Mouse (Mus musculus) midbrain, embryonic 11.5 days (tissue): ENCODE measurements at regions not wholly inside any gene's neighbourhood (a gene's known extent, or its start where the extent isn't known, plus 50 kb on each side); places are given as distances from the start of the nearest gene placed in this dataset.
A peak's percentile ranks its signal among the peaks of the same experiment; 100 is the strongest.

ENCODE experiments used
- ATAC-seq: fragments of 200-750 bp; cut with Nextera tagmentation; 2 replicates; pipeline ENCODE4 v1.8.0; 2017; ENCODE audit warnings: moderate TSS enrichment, moderate library complexity; ENCODE audit not compliant: low FRiP score
- DNase-seq: peaks from one replicate; pipeline ENCODE4 v3.0.0; 2015; ENCODE audit warnings: low spot score; ENCODE audit errors: missing footprints
- H3K27ac ChIP-seq: fragments of 300-500 bp; sonication (generic); 2 replicates; pipeline ENCODE4 v1.5.1; 2014; ENCODE audit warnings: low read depth, low read length
- H3K27me3 ChIP-seq: fragments of 300-500 bp; sonication (generic); 2 replicates; pipeline ENCODE4 v1.6.1; 2014; ENCODE audit warnings: mild to moderate bottlenecking, low read length, moderate library complexity, mixed read lengths; ENCODE audit not compliant: control insufficient read depth, insufficient read depth
- H3K36me3 ChIP-seq: fragments of 300-500 bp; sonication (generic); 2 replicates; pipeline ENCODE4 v1.6.1; 2014; ENCODE audit warnings: mild to moderate bottlenecking, low read length, moderate library complexity, mixed read lengths; ENCODE audit not compliant: control insufficient read depth, insufficient read depth
- H3K4me1 ChIP-seq: fragments of 300-500 bp; sonication (generic); 2 replicates; pipeline ENCODE4 v1.6.1; 2014; ENCODE audit warnings: low read length; ENCODE audit not compliant: control insufficient read depth, insufficient read depth
- H3K4me2 ChIP-seq: fragments of 300-500 bp; sonication (generic); 2 replicates; pipeline ENCODE4 v1.6.1; 2014; ENCODE audit warnings: mild to moderate bottlenecking, moderate library complexity
- H3K4me3 ChIP-seq: fragments of 300-500 bp; sonication (generic); 2 replicates; pipeline ENCODE4 v1.5.1; 2014; ENCODE audit warnings: low read depth, low read length
- H3K9ac ChIP-seq: fragments of 300-500 bp; sonication (generic); 2 replicates; pipeline ENCODE4 v1.6.1; 2014; ENCODE audit warnings: low read length
- H3K9me3 ChIP-seq: fragments of 300-500 bp; sonication (generic); 2 replicates; pipeline ENCODE4 v1.6.1; 2016; ENCODE audit warnings: low read length; ENCODE audit not compliant: control insufficient read depth
- WGBS: fragments of 180-500 bp; shearing (Covaris S2); extraction: QIAGEN DNeasy Blood & Tissue Kit; methylation state at CpG from one replicate; pipeline ENCODE4 v1.1.7; 2014; 5-methylcytosine and 5-hydroxymethylcytosine counted together

DNA sequence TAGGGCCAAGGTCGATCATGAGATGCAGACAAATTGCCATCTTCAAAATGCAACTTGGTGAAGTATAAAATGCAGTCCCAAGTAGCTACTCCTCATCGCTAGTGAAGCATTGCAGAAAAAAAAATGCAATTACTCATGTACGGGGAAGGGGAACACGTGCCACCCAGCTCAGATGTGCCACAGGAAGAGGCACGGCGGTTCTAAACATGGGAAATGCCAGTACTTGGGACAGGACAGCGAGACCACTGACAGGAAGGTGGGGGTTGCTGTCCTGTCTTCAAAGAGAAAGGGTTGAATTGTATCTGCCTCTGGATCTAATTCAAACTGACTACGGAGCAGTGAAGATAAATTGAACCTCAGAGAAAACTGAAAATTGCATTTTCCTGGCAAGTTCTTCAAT is 104.6 kb upstream of the Ankrd1 start:
- Histone ChIP-seq H3K9ac (no peak overlapping the region), H3K36me3 (no peaks in the 10 kb centered on the region), H3K4me2 (no peak overlapping the region), H3K27ac (no peak overlapping the region), H3K9me3 (no peaks in the 10 kb centered on the region), H3K4me3 (no peak overlapping the region), H3K4me1 (no peaks in the 10 kb centered on the region), H3K27me3 (no peaks in the 10 kb centered on the region)
- DNase-seq (no peak), ATAC-seq (no peak)
- WGBS = 83% methylated on average over 8 of the region's 8 CpGs

DNA sequence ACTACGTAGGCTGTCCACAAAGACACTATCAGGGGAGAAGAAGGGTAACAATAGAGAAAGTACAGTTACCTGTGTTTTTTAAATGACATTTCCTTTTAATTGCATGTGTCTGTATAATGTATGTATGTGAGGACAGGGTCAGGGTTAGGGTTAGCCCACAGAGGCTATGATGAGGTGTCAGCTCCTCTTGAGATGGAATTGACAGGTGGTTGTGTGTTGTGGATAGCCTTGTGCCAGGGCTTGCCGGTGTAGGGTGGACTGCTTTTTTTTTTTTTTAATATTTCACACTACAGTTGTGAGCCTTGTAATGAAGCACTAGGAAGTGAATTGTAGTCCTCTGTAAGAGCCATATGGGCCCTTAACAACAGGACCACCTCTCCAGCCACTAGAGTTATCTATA is 105.7 kb upstream of the Ankrd1 start:
- Histone ChIP-seq H3K4me2 (no peak overlapping the region), H3K27ac (no peak overlapping the region), H3K9ac (no peak overlapping the region), H3K36me3 (no peaks in the 10 kb centered on the region), H3K4me1 (no peaks in the 10 kb centered on the region), H3K27me3 (no peaks in the 10 kb centered on the region), H3K9me3 (no peaks in the 10 kb centered on the region), H3K4me3 (no peak overlapping the region)
- 90% methylated on average over 2 of the region's 2 CpGs for WGBS
- no peak for ATAC-seq
- no peak for DNase-seq

DNA sequence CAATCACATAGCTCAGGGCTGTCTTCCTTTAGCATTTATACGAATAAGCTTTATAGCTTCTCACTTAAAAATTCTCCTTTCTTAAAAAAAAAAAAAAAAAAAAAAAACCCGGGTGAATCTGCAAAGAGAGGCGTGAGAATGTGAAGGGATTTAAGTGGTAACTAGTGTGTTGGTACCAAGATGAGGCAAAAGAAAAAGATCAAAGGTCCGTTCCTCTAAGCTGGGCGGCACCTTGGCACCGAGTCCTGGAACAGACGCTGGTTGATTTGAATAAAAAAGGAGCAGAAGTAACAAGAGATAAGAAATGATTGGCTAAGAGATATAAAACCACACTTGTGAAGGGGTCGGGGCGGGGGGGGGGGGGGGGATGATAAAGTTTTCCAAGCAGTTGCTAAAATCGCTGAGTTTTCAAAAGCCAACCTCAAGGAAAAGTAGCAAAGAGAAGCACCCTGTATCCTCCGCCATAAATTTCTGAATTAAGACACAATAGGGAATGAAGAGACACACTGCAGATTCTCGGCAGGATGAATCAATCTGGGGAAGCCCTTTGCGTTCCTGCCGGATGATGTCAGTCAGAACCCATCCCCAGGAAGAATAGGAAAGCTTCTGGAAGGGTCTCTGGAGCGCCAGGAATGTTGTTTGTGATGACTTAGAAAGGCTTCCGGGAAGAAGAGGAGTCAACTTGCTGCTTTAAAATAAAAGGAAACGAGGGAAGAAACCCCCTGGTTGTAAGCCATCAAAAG is 107.7 kb upstream of the Ankrd1 start:
- no peaks in the 10 kb centered on the region for H3K27me3 ChIP-seq
- no peak for ATAC-seq
- no peaks in the 10 kb centered on the region for H3K9me3 ChIP-seq
- 29% methylated on average over 16 of the region's 17 CpGs for WGBS
- no peak for DNase-seq
- no peaks in the 10 kb centered on the region for H3K4me1 ChIP-seq
- H3K36me3 ChIP-seq = no peaks in the 10 kb centered on the region
- peak overlapping the region; percentile 27; the same call in 1 of the 2 replicates for H3K4me2 ChIP-seq
- H3K4me3 ChIP-seq = no peak overlapping the region
- H3K9ac ChIP-seq = no peak overlapping the region
- H3K27ac ChIP-seq = no peak overlapping the region

DNA sequence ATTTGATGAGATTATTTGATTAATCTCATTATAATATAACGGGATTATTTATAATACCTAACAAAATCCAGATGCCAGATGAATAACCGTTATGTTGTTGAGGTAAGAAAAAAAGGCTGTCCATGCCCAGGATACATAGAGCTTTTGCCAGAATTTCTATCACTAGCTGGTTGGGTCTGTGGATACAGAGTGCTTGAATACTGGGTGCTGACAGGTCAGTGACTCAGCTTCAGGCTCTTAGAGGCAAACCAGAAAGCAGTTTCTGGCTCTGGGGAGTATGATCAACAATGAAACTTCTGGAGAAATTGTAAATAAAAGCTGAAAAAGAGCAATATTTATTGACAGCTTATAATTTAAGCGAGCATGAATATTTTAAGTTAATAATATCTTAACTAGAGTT is 109.4 kb upstream of the Ankrd1 start:
- DNase-seq (no peak), ATAC-seq (no peak)
- Histone ChIP-seq H3K4me2 (no peak overlapping the region), H3K4me3 (no peak overlapping the region), H3K9ac (no peak overlapping the region), H3K9me3 (no peaks in the 10 kb centered on the region), H3K36me3 (no peaks in the 10 kb centered on the region), H3K27me3 (no peaks in the 10 kb centered on the region), H3K27ac (no peak overlapping the region), H3K4me1 (no peaks in the 10 kb centered on the region)
- 88% methylated on average over 3 of the region's 3 CpGs for WGBS

DNA sequence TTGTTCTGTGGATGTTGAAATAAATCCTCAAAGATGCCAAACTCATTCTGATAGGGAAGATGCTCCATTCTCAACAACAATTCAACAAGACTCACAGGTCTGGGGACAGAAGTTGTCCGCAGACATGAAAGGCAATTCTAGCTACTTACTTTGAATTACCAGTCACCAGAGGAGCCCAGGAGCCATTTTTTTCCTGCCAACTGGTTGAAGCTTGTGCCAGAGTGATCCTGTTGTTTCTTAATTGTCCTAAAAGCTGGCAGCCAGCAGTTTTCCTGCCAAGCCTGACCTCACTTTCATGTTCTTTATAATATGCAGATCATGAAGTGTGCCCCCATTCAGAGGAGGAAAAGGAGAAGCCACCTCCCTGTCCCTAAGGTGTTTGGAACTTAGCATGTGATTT is 110.0 kb upstream of the Ankrd1 start:
- no peak overlapping the region for H3K27ac ChIP-seq
- no peak overlapping the region for H3K4me2 ChIP-seq
- DNase-seq (no peak), ATAC-seq (no peak)
- no peaks in the 10 kb centered on the region for H3K36me3 ChIP-seq
- H3K27me3 ChIP-seq = no peaks in the 10 kb centered on the region
- no peak overlapping the region for H3K4me3 ChIP-seq
- no peaks in the 10 kb centered on the region for H3K9me3 ChIP-seq
- no peaks in the 10 kb centered on the region for H3K4me1 ChIP-seq
- WGBS = 91% methylated on average over 1 of the region's 1 CpGs
- H3K9ac ChIP-seq = no peak overlapping the region

DNA sequence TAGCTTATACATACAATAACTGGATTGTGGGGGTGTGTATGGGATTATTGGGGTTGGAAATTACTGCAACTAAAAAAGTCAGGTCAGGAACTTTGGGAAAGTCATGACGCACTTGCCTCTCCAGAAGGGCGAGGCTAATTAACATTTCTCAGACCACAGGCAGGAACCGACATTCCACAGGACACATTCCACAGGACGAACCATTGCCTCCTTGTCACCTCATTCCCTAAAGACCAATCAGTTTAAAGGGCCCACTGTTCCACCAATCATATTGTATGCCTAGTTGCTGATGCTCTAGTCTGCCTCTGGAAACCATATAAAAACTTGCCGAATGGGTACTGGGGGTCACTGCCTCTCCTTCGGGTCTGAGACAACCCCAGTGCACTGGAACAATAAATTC is 113.0 kb upstream of the Pcgf5 start:
- no peaks in the 10 kb centered on the region for H3K27me3 ChIP-seq
- DNase-seq (no peak), ATAC-seq (no peak)
- H3K4me3 ChIP-seq = no peak overlapping the region
- H3K27ac ChIP-seq = no peak overlapping the region
- H3K4me1 ChIP-seq = no peaks in the 10 kb centered on the region
- H3K36me3 ChIP-seq = no peaks in the 10 kb centered on the region
- H3K9ac ChIP-seq = no peak overlapping the region
- no peak overlapping the region for H3K4me2 ChIP-seq
- 82% methylated on average over 6 of the region's 6 CpGs for WGBS
- H3K9me3 ChIP-seq = no peaks in the 10 kb centered on the region

DNA sequence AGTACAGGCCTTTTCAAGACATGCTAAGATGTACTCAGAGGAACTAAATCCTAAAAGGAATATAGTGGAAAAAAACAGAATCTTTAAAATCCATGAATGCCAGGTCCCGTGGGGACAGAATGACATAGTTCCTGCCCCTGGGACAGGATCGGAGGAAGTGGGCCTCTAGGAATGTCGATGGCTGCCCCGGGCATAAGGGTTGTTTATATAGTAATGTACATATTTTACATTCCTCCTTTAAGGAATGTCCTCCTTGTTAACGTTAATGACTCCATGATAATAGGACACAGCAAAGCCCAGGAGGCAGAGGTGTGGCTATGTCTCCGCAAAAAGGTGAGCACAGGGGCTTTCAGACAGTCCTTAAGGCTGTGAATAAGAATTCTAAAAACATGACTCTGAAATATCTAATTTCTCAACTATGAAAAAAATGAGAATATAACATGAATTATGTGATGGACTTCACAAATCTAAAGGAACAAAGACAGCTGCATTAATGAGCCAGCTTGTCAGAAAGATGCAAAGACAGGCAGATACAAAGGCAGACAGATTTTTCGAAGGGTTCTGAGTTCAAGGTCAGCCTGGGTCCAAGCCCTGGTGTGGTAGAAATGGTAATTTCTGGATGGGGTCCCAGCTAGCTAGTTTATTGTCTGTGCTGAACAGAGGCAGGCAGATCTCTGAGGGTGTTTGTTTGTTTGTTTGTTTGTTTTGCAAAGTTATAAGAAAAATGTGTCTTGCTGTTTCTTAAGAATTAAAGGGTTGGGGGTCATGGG is 111.3 kb upstream of the Pcgf5 start:
- Histone ChIP-seq H3K4me3 (no peak overlapping the region), H3K4me2 (no peak overlapping the region), H3K9ac (no peak overlapping the region), H3K4me1 (no peaks in the 10 kb centered on the region), H3K9me3 (no peaks in the 10 kb centered on the region), H3K27me3 (no peaks in the 10 kb centered on the region), H3K36me3 (no peaks in the 10 kb centered on the region), H3K27ac (no peak overlapping the region)
- WGBS = 77% methylated on average over 7 of the region's 7 CpGs
- DNase-seq (no peak), ATAC-seq (no peak)

DNA sequence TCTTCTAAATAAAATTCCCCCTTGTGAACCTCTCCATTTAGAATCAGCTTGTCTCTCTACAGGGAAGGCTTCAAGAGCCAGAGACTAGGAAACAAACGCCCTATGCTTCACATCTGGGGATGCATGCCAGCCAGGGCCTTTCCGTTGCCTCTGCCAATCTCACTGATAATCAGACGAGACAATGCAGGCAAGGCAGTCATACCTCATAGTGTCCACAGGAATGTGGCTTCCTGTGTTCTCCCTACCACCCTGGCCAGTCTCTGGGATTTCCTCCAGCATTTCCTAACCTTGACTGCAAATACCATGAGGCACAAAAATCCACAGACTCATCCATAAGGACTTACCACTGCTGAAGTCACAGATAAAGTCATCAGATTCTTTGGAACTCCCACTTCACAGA is 110.4 kb upstream of the Pcgf5 start:
- no peaks in the 10 kb centered on the region for H3K36me3 ChIP-seq
- no peak overlapping the region for H3K4me3 ChIP-seq
- DNase-seq = no peak
- no peak overlapping the region for H3K27ac ChIP-seq
- no peak for ATAC-seq
- H3K9me3 ChIP-seq = no peaks in the 10 kb centered on the region
- 73% methylated on average over 3 of the region's 3 CpGs for WGBS
- no peak overlapping the region for H3K4me2 ChIP-seq
- H3K4me1 ChIP-seq = no peaks in the 10 kb centered on the region
- H3K9ac ChIP-seq = no peak overlapping the region
- H3K27me3 ChIP-seq = no peaks in the 10 kb centered on the region

DNA sequence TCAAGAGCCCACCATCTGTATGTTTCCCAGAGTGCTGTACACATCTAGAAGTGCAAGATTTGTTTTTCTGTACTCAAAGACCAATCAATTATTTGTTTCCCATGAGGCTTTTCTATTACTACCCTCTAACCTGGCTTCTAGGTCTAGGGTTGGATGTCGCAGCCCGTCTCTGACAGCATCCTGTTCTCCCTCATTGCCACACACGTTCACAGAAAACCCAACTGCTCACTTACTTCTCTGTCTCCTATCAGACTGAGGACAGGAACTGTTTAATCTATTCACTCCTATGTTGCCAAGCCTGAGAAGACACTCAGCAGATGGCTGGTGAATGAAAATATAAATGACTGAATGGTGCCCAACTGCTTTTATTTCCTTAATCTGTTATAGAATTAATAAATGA is 109.6 kb upstream of the Pcgf5 start:
- Histone ChIP-seq H3K27ac (no peak overlapping the region), H3K9me3 (no peaks in the 10 kb centered on the region), H3K27me3 (no peaks in the 10 kb centered on the region), H3K36me3 (no peaks in the 10 kb centered on the region), H3K4me1 (no peaks in the 10 kb centered on the region), H3K4me2 (no peak overlapping the region), H3K4me3 (no peak overlapping the region), H3K9ac (no peak overlapping the region)
- DNase-seq (no peak), ATAC-seq (no peak)
- WGBS = 83% methylated on average over 3 of the region's 3 CpGs
